Mouse (Mus musculus) G1E (cell line): ENCODE results near the gene Col4a6. TPM values are rescaled to one million over a fixed set of nuclear protein-coding genes. Genes with fewer than 3 reads are reported as not detected.

Experiments
- ATAC-seq: 2 replicates; pipeline ENCODE4 v1.8.0; 2016; ENCODE audit warnings: mild to moderate bottlenecking; ENCODE audit not compliant: insufficient number of reproducible peaks, poor library complexity, low FRiP score, severe bottlenecking; ENCODE audit errors: extremely low read depth
- DNase-seq: peaks from one replicate; pipeline ENCODE4 v3.0.0; 2012; ENCODE audit warnings: low spot score
- H3K27me3 ChIP-seq: 2 replicates; pipeline ENCODE4 v1.6.1; 2012; ENCODE audit warnings: mild to moderate bottlenecking, low read length, inconsistent platforms; ENCODE audit not compliant: insufficient read depth
- H3K36me3 ChIP-seq: replicated peaks from 2 replicates; pipeline ENCODE3; 2012; ENCODE audit warnings: mild to moderate bottlenecking, inconsistent platforms
- H3K4me1 ChIP-seq: 2 replicates; pipeline ENCODE4 v1.6.1; 2012; ENCODE audit warnings: low read depth, low read length, inconsistent platforms, mixed read lengths; ENCODE audit not compliant: insufficient read depth
- H3K4me3 ChIP-seq: 2 replicates; pipeline ENCODE4 v1.5.1; 2012; ENCODE audit warnings: low read depth, mild to moderate bottlenecking, inconsistent platforms, low read length, moderate library complexity, mixed read lengths
- H3K9me3 ChIP-seq: replicated peaks from 2 replicates; pipeline ENCODE4 v1.6.1; 2012; ENCODE audit warnings: inconsistent platforms
- CTCF ChIP-seq: IDR thresholded peaks from 2 replicates; pipeline ENCODE4 v1.5.1; 2012; ENCODE audit warnings: low read depth, low read length, inconsistent platforms, mixed read lengths
- GATA1 ChIP-seq: IDR thresholded peaks from 2 replicates; pipeline ENCODE4 v1.6.1; 2012; ENCODE audit warnings: borderline replicate concordance, low read length, inconsistent platforms, mixed read lengths
- GATA2 ChIP-seq: IDR thresholded peaks from 2 replicates; pipeline ENCODE4 v1.6.1; 2012; ENCODE audit warnings: low read depth, low read length, inconsistent platforms, borderline replicate concordance
- POLR2AphosphoS5 ChIP-seq: IDR thresholded peaks from 2 replicates; pipeline ENCODE4 v1.6.1; 2012; ENCODE audit warnings: low read depth, low read length, inconsistent platforms; ENCODE audit not compliant: insufficient replicate concordance
- TAL1 ChIP-seq: conservative IDR thresholded peaks from 2 replicates; pipeline ENCODE4 v1.6.1; 2012; ENCODE audit warnings: low read depth, low read length, inconsistent platforms, mixed read lengths
- polyA plus RNA-seq: library from polyadenylated mRNA; stranded (reverse); fragments of >175 nt; gene quantifications from 2 replicates; pipeline ENCODE4 v1.2.3, GENCODE M21; 2012
- total RNA-seq, 2 experiments: library from RNA; stranded (forward) in 1 of 2; stranded (reverse) in 1 of 2; fragments of 200-1000 nt in 1 of 2; fragments of >200 nt in 1 of 2; fragmentation: Nextera tagmentation in 1 of 2; gene quantifications; 2 replicates each; pipeline ENCODE4 v1.2.3; 2014 to 2017

Col4a6 gene
- total and polyA plus RNA-seq, 3 experiments = not detected

DNA sequence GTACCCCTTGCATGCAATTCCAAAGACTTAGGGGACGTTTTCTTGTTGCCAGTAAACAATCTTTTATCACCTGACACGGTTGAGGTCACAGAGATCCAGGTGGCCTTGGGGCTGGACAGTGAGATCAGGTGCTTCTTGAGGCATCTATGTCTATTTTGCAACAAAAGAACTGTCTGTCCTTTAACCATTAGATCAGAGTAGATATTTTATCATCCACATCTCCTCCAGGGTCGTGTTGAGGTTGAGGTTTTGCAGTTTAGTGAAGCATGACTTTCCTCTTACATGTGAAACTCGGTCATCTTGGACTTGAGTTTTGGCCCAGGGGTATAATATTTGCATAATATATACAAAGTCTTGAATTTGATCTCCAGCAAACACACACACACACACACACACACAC, 316.2 kb downstream of the Col4a6 start:
- H3K4me3 ChIP-seq = no peak overlapping the region
- TF ChIP-seq GATA1 (no peak), POLR2AphosphoS5 (no peak), CTCF (no peak), GATA2 (no peak), TAL1 (no peak)
- no peaks in the 10 kb centered on the region for H3K4me1 ChIP-seq
- ATAC-seq (no peak), DNase-seq (no peak)
- H3K27me3 ChIP-seq = no peaks in the 10 kb centered on the region
- peaks cover 45% of the 10 kb centered on the region for H3K36me3 ChIP-seq
- no peaks in the 10 kb centered on the region for H3K9me3 ChIP-seq

DNA sequence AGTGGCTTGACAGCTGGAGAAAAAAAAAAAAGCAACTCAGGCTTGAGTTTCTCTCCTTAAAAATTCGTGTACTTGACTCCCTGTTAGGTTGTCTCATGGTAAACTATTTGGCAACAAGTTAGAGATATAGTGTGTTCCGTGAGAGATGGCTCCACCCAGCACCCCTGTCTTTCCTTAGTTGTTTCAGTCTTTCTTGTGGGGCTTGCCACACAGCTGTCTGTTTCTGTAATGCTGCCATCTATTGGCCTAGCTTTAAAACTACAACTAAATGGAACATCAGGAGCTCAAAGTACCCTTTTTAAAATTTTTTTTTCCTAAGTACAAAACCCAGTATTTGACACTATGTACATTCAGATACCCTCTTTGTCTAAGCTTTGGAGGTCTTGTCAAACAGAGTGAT, 317.2 kb downstream of the Col4a6 start:
- ATAC-seq (0 out of 2 replicates have a peak, but pooled peaks have one; percentile 34), DNase-seq (peak; percentile 0)
- no peak for TF ChIP-seq POLR2AphosphoS5
- no peak for TF ChIP-seq CTCF
- TF ChIP-seq GATA2 = no peak
- no peak for TF ChIP-seq GATA1
- TF ChIP-seq TAL1 = no peak
- Histone ChIP-seq H3K27me3 (no peaks in the 10 kb centered on the region), H3K4me3 (no peak overlapping the region), H3K36me3 (peaks cover 54% of the 10 kb centered on the region), H3K4me1 (no peaks in the 10 kb centered on the region), H3K9me3 (no peaks in the 10 kb centered on the region)

DNA sequence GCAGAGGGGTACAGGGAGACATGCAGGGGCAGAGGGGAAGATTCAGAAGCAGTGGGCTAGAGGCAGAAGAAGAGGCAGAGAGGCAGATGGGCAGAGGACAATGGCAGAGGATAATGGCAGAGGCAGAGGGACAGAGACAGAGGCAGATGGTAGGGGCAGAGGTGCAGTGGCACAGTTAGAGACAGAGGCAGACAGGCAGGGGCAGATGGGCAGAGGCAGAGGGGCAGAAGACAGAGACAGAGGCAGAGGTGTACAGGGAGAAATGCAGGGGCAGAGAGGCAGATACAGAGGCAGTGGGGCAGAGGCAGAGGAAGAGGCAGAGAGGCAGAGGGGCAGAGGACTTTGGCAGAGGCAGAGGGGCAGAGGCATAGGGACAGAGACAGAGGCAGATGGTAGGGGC, 322.7 kb downstream of the Col4a6 start:
- Histone ChIP-seq H3K4me3 (no peak overlapping the region), H3K36me3 (peaks cover 63% of the 10 kb centered on the region), H3K9me3 (no peaks in the 10 kb centered on the region), H3K27me3 (no peaks in the 10 kb centered on the region), H3K4me1 (no peaks in the 10 kb centered on the region)
- DNase-seq (no peak), ATAC-seq (no peak)
- TF ChIP-seq POLR2AphosphoS5 = no peak
- TF ChIP-seq TAL1 = no peak
- TF ChIP-seq GATA2 = no peak

DNA sequence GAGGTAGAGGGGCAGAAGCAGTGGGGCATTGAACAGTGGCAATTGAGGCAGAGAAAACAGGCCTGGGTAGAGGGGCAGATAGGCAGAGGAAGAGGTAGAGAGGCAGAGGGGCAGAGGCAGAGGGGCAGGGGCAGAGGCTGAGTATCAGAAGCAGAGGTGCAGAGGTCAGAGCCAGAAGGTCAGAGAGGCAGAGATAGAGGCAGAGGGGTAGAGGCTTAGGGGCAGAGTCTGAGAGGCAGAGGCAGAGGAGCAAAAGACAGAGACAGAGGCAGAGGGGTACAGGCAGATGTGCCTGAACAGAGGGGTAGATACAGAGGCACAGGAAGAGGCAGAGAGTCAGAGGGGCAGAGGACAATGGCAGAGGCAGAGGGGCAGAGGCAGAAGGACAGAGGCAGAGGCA, 323.6 kb downstream of the Col4a6 start:
- no peak for DNase-seq
- no peak for ATAC-seq
- H3K36me3 ChIP-seq = peaks cover 58% of the 10 kb centered on the region
- H3K4me1 ChIP-seq = no peaks in the 10 kb centered on the region
- no peaks in the 10 kb centered on the region for H3K27me3 ChIP-seq
- TF ChIP-seq POLR2AphosphoS5 = no peak
- TF ChIP-seq GATA1 = no peak
- no peak for TF ChIP-seq CTCF
- TF ChIP-seq TAL1 = no peak
- no peak for TF ChIP-seq GATA2
- H3K9me3 ChIP-seq = no peaks in the 10 kb centered on the region
- no peak overlapping the region for H3K4me3 ChIP-seq

DNA sequence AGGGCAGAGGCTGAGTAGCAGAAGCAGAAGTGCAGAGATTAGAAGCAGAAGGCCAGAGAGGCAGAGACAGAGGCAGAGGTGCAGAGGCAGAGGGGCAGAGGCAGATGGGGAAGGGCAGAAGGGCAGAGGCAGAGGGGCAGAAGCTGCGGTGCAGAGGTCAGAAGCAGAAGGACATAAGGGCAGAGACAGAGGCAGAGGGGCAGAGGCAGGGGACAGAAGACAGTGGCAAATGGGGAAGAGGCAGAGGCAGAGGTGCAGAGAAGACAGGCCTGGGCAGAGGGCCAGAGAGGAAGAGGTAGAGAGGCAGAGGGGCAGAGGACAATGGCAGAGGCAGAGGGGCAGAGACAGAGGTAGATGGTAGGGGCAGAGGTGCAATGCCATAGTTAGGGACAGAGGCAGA, 324.2 kb downstream of the Col4a6 start:
- DNase-seq (no peak), ATAC-seq (no peak)
- TF ChIP-seq GATA2 (no peak), TAL1 (no peak), CTCF (no peak), POLR2AphosphoS5 (no peak), GATA1 (no peak)
- Histone ChIP-seq H3K9me3 (no peaks in the 10 kb centered on the region), H3K27me3 (no peaks in the 10 kb centered on the region), H3K4me1 (no peaks in the 10 kb centered on the region), H3K4me3 (no peak overlapping the region), H3K36me3 (peaks cover 54% of the 10 kb centered on the region)

Other genes with a start within 250 kb of the Col4a6 start
- not detected in 2 replicates for gene Col4a5, start 1.3 kb upstream of the Col4a6 start, total RNA-seq (2014; fragmentation: Nextera tagmentation)
- gene Col4a5, start 1.3 kb upstream of the Col4a6 start, total RNA-seq (2017) = not detected in 2 replicates
- not detected in 2 replicates for gene Col4a5, start 1.3 kb upstream of the Col4a6 start, polyA plus RNA-seq